Mouse (Mus musculus) monocyte, adult 59 days (primary cell): ENCODE data around the gene Olfr76. TPM values are rescaled to one million over a fixed set of nuclear protein-coding genes. Genes with fewer than 3 reads are reported as not detected.

Source experiments
- total RNA-seq, 2 experiments: library from RNA; stranded (reverse); gene quantifications; one replicate each; pipeline ENCODE4 v1.2.4; 2023

Olfr76 gene
- not detected for total RNA-seq

GRCm38 (mm10) chr19:12123103-12123502 lies at the start of gene Olfr76:
Gene Olfr76, minus strand, starts transcription at chr19:12123203.

GRCm38 (mm10) chr19:12170062-12170599 lies 47.1 kb upstream of the Olfr76 start, which contains the start of gene Olfr1555-ps1:
Gene Olfr1555-ps1, minus strand, starts transcription at chr19:12170112.

GRCm38 (mm10) chr19:12115797-12116196 lies 7.2 kb downstream of the Olfr76 start, which contains the start of gene Olfr1428:
Gene Olfr1428, minus strand, starts transcription at chr19:12115897.

GRCm38 (mm10) chr19:12103234-12103633 lies 19.8 kb downstream of the Olfr76 start, which contains the start of gene Olfr1427:
Gene Olfr1427, minus strand, starts transcription at chr19:12103334.

GRCm38 (mm10) chr19:12091913-12092312 lies 31.1 kb downstream of the Olfr76 start, which contains the start of gene Olfr1426:
Gene Olfr1426, minus strand, starts transcription at chr19:12092013.

GRCm38 (mm10) chr19:12077631-12078030 lies 45.4 kb downstream of the Olfr76 start, which contains the start of gene Olfr1425:
Gene Olfr1425, minus strand, starts transcription at chr19:12077731.

Other genes with a start within 250 kb of the Olfr76 start
- gene Olfr1419, start 248.1 kb downstream of the Olfr76 start, total RNA-seq: not detected
- not detected for gene Olfr1420, start 236.6 kb downstream of the Olfr76 start, total RNA-seq
- gene Patl1, start 210.8 kb downstream of the Olfr76 start, total RNA-seq: 10 to 100 TPM; 45.9 to 47.2 TPM
- 10 to 100 TPM; 49.4 to 51.5 TPM for gene Osbp, start 157.3 kb downstream of the Olfr76 start, total RNA-seq
- not detected for gene Olfr1423, start 81.9 kb downstream of the Olfr76 start, total RNA-seq
- not detected for gene Olfr1424, start 60.5 kb downstream of the Olfr76 start, total RNA-seq
- not detected for gene Olfr1425, start 45.5 kb downstream of the Olfr76 start, total RNA-seq
- not detected for gene Olfr1426, start 31.2 kb downstream of the Olfr76 start, total RNA-seq
- gene Olfr1427, start 19.9 kb downstream of the Olfr76 start, total RNA-seq: not detected
- gene Olfr1428, start 7.3 kb downstream of the Olfr76 start, total RNA-seq: not detected
- gene Olfr1555-ps1, start 46.9 kb upstream of the Olfr76 start, total RNA-seq: not detected
- gene Olfr1431, start 77.4 kb upstream of the Olfr76 start, total RNA-seq: not detected
- not detected for gene Olfr1432, start 109.4 kb upstream of the Olfr76 start, total RNA-seq
- gene Olfr262, start 118.5 kb upstream of the Olfr76 start, total RNA-seq: not detected
- not detected for gene Olfr235, start 137.8 kb upstream of the Olfr76 start, total RNA-seq
- gene Olfr1434, start 156.7 kb upstream of the Olfr76 start, total RNA-seq: not detected
- gene Olfr1436, start 175.9 kb upstream of the Olfr76 start, total RNA-seq: not detected
- not detected for gene Olfr1437, start 201.9 kb upstream of the Olfr76 start, total RNA-seq
- gene Olfr1438-ps1, start 212.7 kb upstream of the Olfr76 start, total RNA-seq: not detected